Mouse (Mus musculus): Measurements from ENCODE around the gene Dlx2.

DNA sequence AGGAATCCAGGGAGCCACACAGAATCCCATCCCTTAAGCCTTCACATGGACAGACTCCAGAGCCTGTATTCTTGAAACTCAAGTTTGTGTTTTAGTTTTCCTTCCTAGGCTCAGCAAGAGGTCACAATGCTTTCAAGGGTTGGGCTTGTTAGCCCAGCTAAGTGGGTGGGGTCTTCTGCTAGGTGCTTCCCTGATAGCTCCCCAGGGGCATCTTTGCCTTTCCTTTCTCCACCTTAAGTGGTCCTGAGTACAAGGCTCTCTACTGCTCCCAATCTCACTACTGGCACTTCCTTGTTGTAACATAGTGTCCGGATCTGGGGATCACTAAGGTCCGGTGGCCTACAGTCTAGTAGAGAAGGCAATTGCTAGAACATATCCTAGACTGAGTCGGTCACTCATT, 3.8 kb upstream of the Dlx2 start:
- no peak for TF ChIP-seq CTCF (IDR thresholded peaks at IDR 0.05; ENCODE audit: low read depth)
- TF ChIP-seq EP300 (IDR thresholded peaks at IDR 0.05; ENCODE audit: low read depth) = no peak
